Mouse (Mus musculus) erythroblast, embryonic 14.5 days (primary cell): Measurements from ENCODE around the gene Tm9sf3.

ENCODE experiments used
- GATA1 ChIP-seq: IDR thresholded peaks from 2 replicates; pipeline ENCODE4 v1.6.1; 2012; ENCODE audit warnings: low read length, inconsistent platforms, mixed read lengths
- TAL1 ChIP-seq: IDR thresholded peaks from 3 replicates; pipeline ENCODE4 v1.6.1; 2012; ENCODE audit warnings: low read length, inconsistent platforms, mixed read lengths

DNA sequence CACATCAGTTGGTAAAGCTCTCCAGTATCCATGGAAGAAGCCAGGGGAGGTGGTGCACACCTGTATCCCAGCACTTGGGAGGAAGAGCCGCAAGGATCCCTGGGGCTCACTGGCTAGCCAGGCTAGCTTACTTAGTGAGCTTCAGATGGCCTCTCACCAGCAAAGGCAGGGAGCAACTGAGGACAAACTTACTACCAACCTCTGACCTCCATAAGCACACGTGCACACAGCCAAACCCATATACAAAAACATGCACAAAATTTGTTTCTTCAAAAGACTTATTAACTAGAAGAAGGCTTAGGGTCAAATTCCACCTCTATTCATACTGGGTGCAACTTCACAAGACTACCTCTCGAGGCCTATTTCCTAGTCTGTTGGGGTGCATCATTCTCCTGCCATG, 3.1 kb downstream of the Tm9sf3 start:
- TF ChIP-seq GATA1 (no peak), TAL1 (no peak)
